In the genomic region with DNA sequence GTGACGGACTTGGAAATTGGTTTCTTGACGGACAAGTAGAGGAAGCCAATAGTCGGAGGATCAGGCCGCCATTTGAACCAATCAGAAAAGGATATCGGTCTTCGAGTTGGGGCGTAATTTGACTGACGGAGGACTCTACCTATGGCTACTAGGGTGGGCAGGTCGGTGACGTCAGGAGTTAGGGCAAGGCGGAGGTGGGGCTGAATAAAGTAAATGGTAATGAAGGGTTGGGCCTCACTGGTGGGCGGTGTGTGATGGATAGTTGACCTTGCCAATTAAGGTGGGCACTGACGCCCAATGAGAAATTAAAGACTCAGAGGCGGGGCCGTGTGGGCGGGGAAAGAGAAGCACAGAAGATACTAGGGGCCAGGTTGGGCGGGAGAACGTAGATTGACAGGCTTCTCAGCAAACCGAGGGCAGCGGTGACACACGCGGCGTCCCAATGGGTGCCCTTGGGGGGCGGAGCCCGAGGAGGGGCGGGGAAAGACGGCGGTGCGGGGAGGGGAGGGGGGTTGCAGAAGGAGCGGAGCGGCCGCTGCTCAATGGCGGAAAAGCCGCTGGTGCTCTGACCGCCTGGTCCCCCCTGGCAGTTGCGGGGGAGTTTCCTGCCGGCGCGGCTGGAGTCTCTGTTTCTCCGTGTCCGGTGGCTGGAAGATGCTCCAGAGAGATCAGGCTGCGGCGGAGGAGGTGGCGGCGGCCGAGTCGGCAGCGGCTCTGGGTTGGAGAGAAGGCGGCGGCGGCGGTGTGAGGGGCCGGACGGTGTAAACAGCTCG, we compare ENCODE assay signal across 1 mouse cellular context.
TF ChIP-seq lines count a peak whose summit lies in the region.

No protein-coding gene starts in this region.

TF ChIP-seq in myocyte, 11 proteins besides CTCF, POLR2A, EP300 and RAD21 (continued from another document):
- peak; percentile 97 for TF ChIP-seq POLR2AphosphoS2 (IDR thresholded peaks at IDR 0.05; ENCODE audit: insufficient read length, low read depth)
- TF ChIP-seq TCF12 (IDR thresholded peaks at IDR 0.05; ENCODE audit: insufficient read depth, poor library complexity, severe bottlenecking) = no peak
- no peak for TF ChIP-seq USF1 (IDR thresholded peaks at IDR 0.05; ENCODE audit: low read depth)
